Mouse (Mus musculus): ENCODE measurements around the gene Ciapin1.

DNA sequence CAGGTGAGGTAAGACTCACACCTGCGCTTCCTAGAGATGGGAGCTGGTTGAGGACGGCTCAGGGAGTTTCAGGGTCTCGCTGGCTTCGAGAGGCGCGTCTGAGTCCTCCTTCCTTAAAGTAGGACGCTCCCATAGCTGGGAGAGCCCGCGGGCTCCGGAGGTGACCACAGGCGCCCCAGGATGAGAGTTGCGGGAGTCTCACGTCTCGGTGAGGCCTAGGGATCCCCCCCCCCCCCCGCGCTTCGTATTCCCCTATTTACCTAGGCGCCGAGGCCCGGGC lies 37.7 kb upstream of the Ciapin1 start:
- TF ChIP-seq USF1 (IDR thresholded peaks at IDR 0.05; ENCODE audit: low read depth): no peak
- TF ChIP-seq MAX (IDR thresholded peaks at IDR 0.05): no peak
- no peak for TF ChIP-seq MYOD1 (IDR thresholded peaks at IDR 0.05; ENCODE audit: control insufficient read depth, insufficient read length, low read depth)
- no peak for TF ChIP-seq CEBPB (IDR thresholded peaks at IDR 0.05; ENCODE audit: low read depth)
- TF ChIP-seq CTCF (IDR thresholded peaks at IDR 0.05; ENCODE audit: control insufficient read depth, insufficient read depth, insufficient read length): no peak
